Mouse (Mus musculus) megakaryocyte, adult 5-6 weeks (primary cell): Measurements from ENCODE around the gene Selenot. TPM values are rescaled to one million over a fixed set of nuclear protein-coding genes. Genes with fewer than 3 reads are reported as not detected.
"Not testable (repeated sequence)": the region's sequence is repeated elsewhere in the genome, so short reads cannot be mapped to it uniquely, and the experiment has no call there.

Experiments
- ATAC-seq: 2 replicates; pipeline ENCODE4 v1.8.0; 2016; ENCODE audit warnings: mild to moderate bottlenecking, inconsistent platforms; ENCODE audit not compliant: poor library complexity, severe bottlenecking
- total RNA-seq, 2 experiments: library from RNA; stranded (forward) in 1 of 2; stranded (reverse) in 1 of 2; fragments of 153-499, 151-499 nt in 1 of 2; fragments of 221-1000, 200-1000 nt in 1 of 2; gene quantifications; 2 replicates each; pipeline versions ENCODE4 v1.2.3 to v1.2.4; 2015 to 2017

Gene Selenot
- total RNA-seq (2015) (161 and 163 TPM in 2 replicates), total RNA-seq (2017) (203 and 210 TPM in 2 replicates)

DNA sequence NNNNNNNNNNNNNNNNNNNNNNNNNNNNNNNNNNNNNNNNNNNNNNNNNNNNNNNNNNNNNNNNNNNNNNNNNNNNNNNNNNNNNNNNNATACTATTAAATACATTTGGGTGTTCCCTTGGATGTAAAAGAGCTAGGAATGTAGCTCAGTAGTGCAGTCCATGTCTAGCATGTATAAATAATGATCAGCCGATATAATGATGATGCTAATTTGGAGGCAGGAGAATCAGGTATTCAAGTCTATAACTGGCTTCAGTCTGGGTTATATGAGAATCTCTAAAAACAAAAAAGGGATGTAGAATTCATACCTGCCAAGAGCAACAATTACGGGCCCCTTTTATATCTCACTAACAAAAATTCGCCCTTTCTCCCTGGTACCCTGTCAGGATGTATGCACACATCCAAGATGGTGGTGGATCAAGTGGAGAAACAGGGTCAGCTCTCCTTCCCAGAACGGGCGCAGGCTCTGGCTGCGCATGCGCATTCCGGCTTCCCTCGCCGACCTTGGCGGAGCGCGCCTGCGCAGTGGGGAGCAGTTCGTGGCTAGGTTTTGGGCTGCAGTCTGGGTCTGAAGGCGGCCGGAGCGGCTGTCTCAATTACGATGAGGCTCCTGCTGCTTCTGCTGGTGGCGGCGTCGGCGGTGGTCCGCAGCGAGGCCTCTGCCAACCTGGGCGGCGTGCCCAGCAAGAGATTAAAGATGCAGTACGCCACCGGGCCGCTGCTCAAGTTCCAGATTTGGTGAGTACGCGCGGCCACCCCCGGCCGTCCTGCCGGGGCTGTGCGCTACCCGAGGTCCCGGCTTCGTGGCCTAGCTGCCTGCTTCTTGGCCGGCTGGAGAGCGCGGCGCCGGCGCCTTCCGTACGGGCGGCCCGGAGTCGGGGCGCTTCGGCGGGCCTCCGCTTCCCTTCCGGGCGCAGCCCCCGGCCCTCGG, at the start of gene Selenot:
Selenot (plus strand) TSS at position 500 of the 930 bp plus-strand sequence.
- peak; percentile 91 for ATAC-seq

DNA sequence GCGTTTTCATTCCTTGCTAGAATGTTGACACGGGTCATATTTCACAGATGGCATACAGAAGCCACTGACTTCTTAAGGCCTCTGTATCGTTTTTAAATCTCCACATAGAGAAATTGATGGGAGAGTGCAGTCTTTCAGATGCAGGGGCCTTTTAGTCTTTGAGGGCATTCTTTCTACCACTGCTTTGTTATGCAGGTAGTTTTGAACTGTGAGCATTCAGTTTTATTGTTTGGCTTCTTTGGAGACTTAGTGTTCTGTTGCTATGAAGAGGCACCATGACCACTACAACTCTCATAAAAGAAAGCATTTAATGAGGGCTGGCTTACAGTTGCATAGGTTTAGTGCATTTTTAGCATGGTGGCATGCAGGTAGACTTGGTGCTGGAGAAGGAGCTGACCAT, 39.9 kb upstream of the Selenot start:
- ATAC-seq: no peak

DNA sequence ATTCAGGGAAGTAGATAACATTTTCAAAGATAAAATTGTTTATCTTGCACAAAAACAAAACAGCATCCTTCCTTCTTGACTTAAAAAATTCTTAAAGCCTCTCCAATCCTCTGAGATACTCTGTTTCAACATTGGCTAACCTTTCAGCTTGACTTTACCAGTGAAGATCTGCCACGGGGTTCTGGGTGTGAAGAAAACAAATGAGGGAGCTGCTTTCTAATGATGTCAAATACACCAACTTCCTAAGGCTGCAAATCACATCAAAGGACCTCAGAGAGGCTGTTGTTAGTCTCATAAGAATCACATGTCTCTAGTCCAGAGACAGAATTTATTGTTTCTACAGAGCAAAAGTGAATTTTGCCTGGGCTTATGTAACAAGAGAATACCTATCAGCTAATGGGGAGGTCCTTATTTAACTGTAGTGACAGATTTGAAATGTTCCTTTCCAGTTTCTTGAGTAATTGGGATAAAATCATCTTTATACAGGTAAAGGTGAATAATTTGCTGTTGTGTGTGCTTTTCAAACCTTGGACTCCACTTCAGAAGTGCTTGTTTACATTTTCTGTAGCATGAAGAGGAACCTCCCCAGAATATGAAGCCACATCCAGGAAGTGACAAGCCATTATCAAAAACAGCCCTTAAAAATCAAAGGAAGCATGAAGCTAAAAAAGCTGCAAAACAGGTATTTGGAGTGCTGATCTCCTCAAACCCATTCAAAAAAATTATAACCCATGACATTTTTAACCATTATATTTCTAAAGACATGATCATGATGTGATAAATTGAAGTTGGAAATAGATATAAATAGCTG, 24.2 kb upstream of the Selenot start:
- peak; percentile 38 for ATAC-seq

DNA sequence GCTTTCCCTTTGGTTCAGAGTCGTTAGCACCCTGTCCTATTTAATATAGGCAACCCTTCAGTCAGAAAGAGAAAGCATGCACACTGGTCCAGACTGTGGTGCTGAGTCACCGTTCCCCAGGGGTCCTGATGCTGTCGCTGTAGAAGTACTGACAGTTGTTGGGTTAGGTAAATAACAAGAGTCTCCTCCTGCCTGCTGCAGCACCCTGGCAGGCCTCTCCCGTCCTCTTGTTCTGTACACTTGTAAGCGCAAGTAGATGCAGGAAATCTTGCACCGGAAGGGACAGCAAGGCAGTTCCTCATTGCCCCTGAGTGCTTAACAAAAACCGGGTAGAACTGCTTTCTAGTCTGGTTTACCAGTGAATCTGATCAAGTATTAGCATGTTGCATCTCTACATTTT, 19.8 kb upstream of the Selenot start:
- peak; percentile 68 for ATAC-seq

DNA sequence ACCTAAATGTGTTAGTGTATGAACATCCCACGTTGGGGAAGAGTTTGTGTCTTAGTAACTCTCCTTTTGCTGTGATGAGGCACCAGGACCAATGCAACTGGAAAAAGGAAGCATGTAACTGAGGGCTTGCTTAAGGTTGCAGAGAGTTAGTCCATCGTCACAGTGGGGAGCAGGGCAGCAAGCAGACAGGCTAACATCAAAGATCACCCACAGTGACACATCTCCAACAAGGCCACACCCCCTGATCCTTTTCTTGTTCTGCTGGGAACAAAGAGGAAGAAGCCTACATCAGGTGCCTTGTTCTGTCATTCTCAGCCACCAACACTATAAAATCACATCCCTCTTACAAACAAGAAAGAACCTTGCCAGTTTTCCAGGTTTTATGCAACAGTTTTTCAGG, 16.5 kb upstream of the Selenot start:
- ATAC-seq: peak; percentile 86

DNA sequence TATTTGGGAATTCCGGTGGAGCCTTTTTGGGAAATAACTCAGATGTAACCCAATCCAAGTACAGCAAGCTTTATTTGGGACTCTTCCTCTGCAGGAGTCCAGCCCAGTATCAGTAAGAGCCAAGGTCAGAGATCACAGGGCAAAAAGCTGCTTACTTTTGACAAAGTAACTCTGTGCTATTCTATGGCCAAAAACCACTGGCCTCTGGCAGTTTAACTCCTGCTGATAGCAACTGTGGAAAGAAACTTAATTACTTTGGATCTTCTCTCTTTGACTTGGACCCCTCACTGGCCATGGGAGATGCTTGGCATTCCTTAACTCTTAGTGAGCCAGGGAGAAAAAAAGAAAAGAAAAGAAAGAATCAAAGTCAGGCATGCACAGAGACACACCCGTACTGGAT, 15.0 kb upstream of the Selenot start:
- ATAC-seq: no peak

DNA sequence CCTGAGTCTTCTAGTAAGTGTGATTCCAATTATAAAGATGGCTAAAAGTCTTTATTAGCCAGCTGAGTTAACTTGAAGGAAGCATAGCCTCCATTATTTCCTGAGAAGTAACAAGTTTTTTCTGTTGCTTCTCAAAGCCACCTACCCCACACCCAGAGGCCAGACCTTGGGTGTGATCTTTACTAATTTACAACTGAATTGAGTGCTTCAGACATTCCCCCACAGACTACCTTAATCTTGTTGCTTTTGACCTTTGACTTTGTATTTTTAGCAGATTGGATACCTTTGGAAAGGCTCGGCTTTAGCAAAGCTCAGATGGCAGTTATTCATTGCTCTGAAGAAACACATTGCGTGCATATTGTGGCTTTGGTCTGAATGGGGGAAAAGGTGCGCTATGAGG, 5.6 kb upstream of the Selenot start:
- ATAC-seq: no peak

DNA sequence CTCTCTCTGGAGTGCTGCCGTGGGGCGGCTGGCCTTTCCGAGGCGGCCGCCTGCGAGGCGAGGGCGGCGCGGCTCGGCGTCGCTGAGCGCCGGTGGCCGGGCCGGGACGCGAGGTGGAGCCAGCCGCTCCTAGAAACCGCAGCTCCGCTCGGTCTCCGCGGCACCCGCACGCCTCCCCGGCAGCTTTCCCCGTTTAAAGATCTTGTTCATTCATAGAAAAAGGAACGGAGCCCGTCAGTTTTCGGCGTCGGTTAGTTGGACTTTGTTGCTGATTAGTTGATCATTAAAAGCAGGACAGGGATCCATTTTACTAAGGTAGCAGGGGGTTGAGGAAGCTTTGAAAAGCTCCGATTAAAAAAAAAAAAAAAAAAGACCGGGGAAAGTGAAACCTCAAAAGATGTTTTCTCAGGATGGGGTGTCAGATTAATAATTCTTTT, 649 bp downstream of the Selenot start:
- peak; percentile 59 for ATAC-seq

DNA sequence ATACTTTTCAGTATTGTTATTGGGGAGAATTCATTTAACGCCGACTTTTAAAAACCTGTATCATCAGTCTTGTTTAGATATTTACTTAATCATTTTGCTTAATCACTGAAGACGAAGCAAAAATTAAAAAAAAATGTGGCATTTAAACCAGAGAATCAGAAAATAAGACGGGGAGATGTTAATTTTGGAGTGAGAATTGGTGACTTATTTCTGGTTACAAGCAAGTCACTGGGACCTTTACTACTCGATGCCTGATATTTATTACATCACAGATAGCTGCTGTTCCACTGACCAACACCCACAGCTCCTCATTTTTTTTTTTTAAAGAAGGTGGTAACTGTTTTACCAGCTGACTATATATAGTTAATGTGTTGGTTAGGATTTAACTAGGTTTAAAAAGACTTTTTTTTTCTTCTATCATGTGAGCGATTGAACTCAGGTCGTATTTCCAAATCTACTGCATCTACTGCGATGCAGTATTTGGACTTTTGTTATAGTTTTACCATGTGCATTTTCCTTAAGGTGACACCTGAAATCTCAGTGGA, 1.1 kb downstream of the Selenot start:
- no peak for ATAC-seq

DNA sequence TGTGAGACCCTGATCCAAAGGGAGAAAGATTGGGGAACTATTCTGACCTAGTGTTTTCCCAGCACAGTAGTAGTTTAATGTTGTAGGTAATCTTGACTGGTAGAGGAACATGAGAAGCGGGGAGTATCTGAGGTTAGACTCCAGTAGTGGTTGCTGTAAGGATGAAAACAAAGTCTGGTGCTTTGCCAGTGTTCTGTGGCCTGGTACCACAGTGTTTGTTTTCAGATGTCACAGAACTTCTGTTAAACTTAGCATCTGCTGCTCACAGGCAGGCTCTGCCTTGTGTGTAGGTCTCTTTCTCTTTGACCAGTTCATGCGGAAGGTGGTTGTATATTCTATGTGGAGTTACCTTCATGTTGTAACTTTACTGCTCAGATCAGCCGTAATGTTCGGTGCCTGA, 5.1 kb downstream of the Selenot start:
- 0 out of 2 replicates have a peak, but pooled peaks have one; percentile 12 for ATAC-seq

DNA sequence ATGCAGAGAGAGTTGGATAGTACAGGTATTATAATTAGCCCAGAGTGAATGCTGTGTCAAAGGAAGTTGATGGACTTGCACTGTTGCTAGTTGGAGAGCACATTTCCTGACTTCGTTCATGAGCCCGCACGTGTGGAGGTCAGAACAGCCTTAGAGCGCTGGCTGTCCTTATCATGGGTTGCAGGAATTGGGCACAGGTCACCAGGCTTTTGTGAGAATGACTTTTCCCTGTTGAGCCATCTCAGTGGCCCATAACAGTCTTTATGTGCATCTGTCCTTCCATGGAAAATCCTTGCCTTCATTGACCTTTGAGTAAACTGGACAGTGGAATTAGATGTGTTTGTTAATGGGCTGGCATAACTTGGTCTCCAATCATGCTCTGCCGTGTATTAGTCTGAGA, 5.9 kb downstream of the Selenot start:
- ATAC-seq: no peak

DNA sequence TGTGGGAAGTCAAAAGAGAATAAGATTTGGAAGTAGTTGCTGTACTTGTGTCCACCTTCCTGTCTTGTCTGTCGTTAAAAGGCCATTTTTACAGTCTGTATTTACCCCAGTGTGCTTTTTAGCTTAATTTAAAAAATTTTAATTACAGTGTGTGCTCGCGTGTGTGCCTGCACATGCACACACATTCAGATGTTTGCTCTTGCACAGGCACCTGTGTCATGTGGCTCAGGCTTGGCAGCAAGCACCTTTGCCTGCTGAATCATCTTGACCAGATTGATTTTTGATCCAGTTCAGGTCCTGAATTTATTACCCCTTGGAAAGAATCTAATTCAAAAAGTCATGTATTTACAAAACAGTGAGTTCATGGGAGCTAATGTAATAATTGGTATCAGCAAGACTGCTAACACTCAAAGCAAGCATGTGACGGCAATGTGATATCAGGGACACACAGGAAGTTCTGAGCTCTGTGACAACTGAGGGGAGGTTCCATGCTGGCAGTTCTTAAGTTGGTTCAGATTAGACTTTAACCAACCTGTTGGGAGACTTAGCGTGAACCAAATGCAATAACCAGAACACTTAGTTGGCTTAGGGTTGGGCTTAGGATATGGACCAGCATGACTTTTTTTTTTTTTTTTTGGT, 6.5 kb downstream of the Selenot start:
- ATAC-seq: 0 out of 2 replicates have a peak, but pooled peaks have one; percentile 30

DNA sequence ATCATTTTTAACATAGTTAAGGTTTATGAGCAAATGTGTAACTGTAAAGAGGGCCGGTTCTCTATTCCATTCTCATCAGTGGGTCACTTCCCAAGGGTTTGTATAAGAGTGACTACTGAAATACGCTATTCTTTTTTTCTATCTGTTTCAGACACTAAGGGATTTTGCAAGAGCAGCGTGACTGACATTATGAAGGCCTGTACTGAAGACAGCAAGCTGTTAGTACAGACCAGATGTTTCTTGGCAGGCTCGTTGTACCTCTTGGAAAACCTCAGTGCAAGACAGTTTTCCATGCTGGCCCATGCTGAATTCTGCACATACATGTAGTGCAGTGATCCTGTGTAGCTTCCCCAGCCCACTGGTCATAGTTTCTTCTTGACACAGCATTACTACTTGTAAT, 14.1 kb downstream of the Selenot start:
- ATAC-seq: not testable (repeated sequence)

DNA sequence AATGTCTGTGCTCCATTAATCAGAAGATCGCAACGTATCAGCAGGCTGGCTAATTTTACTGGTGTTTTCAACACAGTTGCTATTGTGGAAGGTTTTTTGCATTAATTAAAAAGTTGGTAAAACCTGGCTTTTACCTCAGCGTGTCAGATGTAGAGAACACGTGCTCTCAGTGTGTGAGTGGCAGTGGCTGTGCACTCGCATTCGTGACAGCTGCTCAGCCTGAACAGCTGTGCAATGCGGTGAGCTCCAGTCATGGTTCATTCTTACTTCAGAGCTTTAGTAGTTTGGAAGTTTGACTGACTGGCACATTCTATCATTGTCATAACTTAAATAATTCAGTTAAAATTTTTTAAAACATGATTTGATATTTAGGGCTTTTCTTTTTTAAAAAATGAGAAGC, 16.2 kb downstream of the Selenot start:
- ATAC-seq: not testable (repeated sequence)

DNA sequence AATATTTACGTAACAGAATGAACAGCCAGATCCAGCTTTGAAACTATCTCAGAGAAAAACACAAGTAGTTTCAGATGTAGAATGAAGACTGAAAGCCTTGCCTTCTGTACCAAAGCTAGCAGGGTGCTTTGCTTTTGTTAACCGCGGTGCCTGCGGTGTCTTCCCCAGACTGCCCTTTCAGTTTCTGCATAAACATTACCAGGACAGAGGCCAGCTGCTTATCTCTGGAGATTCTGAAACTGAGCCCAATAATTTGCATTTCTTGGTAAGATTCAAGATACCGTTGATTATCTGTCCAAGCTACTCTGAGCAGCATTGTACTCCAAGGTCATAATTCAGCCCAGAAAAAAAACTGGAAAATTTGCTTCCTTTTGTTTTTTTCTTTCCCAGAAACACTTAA, 17.2 kb downstream of the Selenot start:
- ATAC-seq: no peak

DNA sequence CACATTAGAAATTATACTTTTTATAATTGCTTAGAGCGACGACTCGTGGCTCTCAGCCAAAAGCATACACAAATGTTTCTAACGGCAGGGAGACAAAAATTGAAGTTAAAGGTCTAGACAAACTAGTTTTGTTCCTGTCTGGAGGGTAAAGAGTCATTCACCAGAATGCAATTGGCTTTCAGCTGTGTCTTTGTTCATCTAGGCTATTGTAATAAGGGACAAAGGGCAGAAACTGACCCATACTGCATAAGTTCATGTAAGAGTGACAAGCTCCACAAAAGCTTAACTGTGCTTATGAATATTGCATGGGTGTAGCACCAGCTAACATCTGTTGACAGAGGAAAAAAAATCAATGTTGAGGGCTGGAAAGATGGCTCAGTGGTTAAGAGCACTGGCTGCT, 32.1 kb downstream of the Selenot start:
- ATAC-seq: no peak

DNA sequence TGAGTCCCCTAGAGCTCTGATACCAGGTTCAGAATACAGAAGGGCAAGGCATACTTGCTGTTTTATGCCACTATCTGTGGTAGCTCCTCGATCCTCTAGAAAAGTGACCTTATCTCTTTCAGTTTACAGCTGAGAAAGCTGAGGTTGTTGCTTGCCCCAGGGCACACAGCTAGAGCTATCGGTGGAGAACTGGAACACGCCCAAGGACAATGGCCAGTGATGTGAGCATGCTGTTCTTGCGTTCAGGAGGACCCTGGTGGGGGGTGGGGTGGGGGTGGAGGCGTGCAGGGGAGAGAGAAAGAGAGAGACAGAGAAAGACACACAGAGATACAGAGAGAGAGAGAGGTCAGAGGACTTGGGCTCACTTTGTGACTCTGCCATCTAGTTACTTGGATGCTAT, 33.5 kb downstream of the Selenot start:
- no peak for ATAC-seq

DNA sequence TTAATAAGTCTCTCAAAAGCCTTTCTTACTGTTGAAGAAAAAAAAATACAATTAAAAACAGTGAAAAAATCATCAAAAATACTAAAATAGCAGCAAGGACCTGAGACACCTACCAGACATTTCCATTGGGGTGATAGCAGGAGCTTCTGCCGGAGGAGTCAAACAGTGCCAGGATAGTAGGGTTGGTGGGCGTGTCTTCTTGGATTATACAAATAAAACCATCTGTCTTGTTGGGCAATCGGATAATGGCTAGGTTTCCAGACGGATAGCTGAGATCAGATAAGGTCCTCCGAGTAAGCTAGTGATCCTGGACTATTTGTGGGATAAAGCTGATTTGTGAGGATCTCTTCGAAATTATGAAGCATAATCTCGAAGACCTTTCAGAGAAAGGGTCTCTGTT, 44.6 kb downstream of the Selenot start:
- no peak for ATAC-seq

DNA sequence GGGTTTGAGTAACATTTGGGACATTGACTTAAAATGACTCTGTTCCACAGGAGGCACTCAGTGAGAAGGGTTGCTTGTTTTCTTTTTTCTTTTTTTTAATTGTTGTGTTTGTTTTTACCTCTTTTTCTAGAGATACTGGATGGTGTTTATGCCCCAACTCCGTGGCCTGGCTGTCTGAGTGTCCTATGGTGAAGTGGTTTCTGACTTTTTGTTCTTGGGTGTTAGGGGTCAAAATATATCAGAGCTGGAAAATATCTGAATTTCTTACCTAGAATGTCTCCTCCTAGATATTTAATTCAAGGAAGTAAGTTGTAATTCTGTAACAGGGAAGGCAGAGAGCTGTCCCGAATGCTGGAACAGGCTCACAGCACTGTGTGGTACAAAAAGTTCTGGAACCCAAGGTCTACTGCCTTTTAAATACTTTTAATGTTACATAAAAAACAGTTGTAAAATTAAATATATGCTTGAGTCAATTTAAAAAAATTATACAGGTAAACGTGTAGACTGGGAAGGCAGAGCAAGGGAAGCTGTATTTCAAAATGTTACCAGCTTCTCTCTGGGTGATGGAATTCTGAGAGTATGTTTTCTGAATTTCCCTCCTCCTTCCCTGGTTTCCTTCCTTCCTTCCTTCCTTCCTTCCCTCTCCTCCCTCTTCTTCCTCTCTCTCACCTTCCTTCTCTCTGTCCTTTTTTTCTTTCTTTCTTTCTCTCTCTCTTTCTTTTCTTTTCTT, 46.4 kb downstream of the Selenot start:
- no peak for ATAC-seq

DNA sequence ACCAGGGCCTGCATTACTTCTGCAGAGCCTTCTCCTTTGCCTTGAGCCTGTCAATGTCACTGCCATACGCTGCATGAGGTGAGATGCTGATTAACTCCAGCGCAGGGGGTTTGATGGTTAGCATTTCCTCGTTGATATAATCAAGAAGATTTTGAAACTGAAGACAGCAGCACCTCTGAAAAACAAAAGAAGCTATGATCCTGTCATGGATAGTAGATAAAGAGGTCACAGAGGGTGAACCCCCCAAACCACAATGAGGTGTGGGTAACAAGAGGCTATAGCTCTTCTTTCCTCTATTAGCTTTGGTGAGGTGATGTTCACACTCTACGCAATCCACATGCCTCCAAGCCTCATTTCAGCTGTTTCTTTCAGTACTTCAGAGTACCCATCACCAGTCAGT, 48.5 kb downstream of the Selenot start:
- ATAC-seq: peak; percentile 56
